Mouse (Mus musculus) embryonic fibroblast, embryonic 13.5 days (primary cell): ENCODE measurements around the gene Dst.

ENCODE experiments used
- CTCF ChIP-seq: IDR thresholded peaks from 2 replicates; pipeline ENCODE4 v1.5.1; 2011; ENCODE audit warnings: mild to moderate bottlenecking, control low read depth, low read length, moderate library complexity, borderline replicate concordance; ENCODE audit not compliant: insufficient read depth
- POLR2A ChIP-seq: IDR thresholded peaks from 2 replicates; pipeline ENCODE4 v1.6.1; 2011; ENCODE audit warnings: low read depth, mild to moderate bottlenecking, control low read depth, low read length, moderate library complexity

- TF ChIP-seq CTCF = no peak
- TF ChIP-seq POLR2A = no peak
Measured at GRCm38 (mm10) chr1:34165926-34166325, 257.9 kb downstream of the Dst start.
